Mouse (Mus musculus): ENCODE measurements around the gene Mboat2. TPM values are rescaled to one million over a fixed set of nuclear protein-coding genes. Genes with fewer than 3 reads are reported as not detected.

Mboat2 gene
- polyA plus RNA-seq, 1 experiment from 2014 or later: 49.9 TPM

Other genes starting within 250 kb of the Mboat2 start
- gene Klf11, start 179.6 kb upstream of the Mboat2 start, polyA plus RNA-seq (2015; fragmentation: Nextera tagmentation; extraction: Ambion mirVana): 11.2 and 13.4 TPM in 2 replicates
- gene Cys1, start 149.1 kb upstream of the Mboat2 start, polyA plus RNA-seq (2015; fragmentation: Nextera tagmentation; extraction: Ambion mirVana): 3.8 and 4.0 TPM in 2 replicates
- gene Rrm2, start 122.6 kb upstream of the Mboat2 start, polyA plus RNA-seq (2015; fragmentation: Nextera tagmentation; extraction: Ambion mirVana): 214 and 235 TPM in 2 replicates
- 23.9 and 28.6 TPM in 2 replicates for gene Kidins220, start 144.0 kb downstream of the Mboat2 start, polyA plus RNA-seq (2015; fragmentation: Nextera tagmentation; extraction: Ambion mirVana)